In genomic region chr8:123412560-123413170, GRCm38 (mm10) we compare ENCODE assay signal across 8 mouse cellular contexts. TPM values are rescaled to one million over a fixed set of nuclear protein-coding genes. Genes with fewer than 3 reads are reported as not detected.
DNase-seq lines count a peak whose midpoint lies in the region; ATAC-seq and TF ChIP-seq lines count a peak whose summit lies in the region.

No protein-coding gene starts in this region.

- no peak for TF ChIP-seq EP300 in MEL (IDR thresholded peaks at IDR 0.05; ENCODE audit: low read depth in 1 of 2, low read length in 2 of 2)

- TF ChIP-seq CTCF in MEL (IDR thresholded peaks at IDR 0.05 in 2 of 3, conservative IDR thresholded peaks at IDR 0.05 in 1 of 3; ENCODE audit: control insufficient read depth in 1 of 3, insufficient read depth in 1 of 3, low read depth in 2 of 3, low read length in 3 of 3, poor library complexity in 1 of 3, severe bottlenecking in 1 of 3) = no peak

- H3K9me3 ChIP-seq in MEL (replicated peaks; ENCODE audit: insufficient read depth, low read length) = no peaks in the 10 kb centered on the region
- no peaks in the 10 kb centered on the region for H3K9me3 ChIP-seq in embryonic facial prominence, embryonic 12.5 days
- H3K9me3 ChIP-seq in midbrain, embryonic 11.5 days (ENCODE audit: control insufficient read depth, low read length) = no peaks in the 10 kb centered on the region

- H3K4me1 ChIP-seq in MEL (ENCODE audit: control insufficient read depth in 1 of 2, insufficient read depth in 2 of 2, low read length in 2 of 2) = peaks cover 2 to 56% of the 10 kb centered on the region in 2 experiments
- H3K4me1 ChIP-seq in embryonic facial prominence, embryonic 12.5 days = peaks cover 23% of the 10 kb centered on the region
- H3K4me1 ChIP-seq in midbrain, embryonic 11.5 days (ENCODE audit: control insufficient read depth, insufficient read depth, low read length) = peaks cover 31% of the 10 kb centered on the region

- no peak overlapping the region for H3K4me3 ChIP-seq in MEL (ENCODE audit: control insufficient read depth in 1 of 2, insufficient read depth in 1 of 2, low read depth in 2 of 2, low read length in 2 of 2)
- peak overlapping the region; percentile 46 for H3K4me3 ChIP-seq in embryonic facial prominence, embryonic 12.5 days
- peak overlapping the region; percentile 66 for H3K4me3 ChIP-seq in midbrain, embryonic 11.5 days (ENCODE audit: low read depth, low read length)

- H3K79me2 ChIP-seq in MEL (ENCODE audit: control insufficient read depth, insufficient read depth, low read length, poor library complexity) = no peaks in the 10 kb centered on the region

- no peak for TF ChIP-seq POLR2A in MEL (IDR thresholded peaks at IDR 0.05; ENCODE audit: control insufficient read depth in 1 of 2, insufficient read depth in 1 of 2, low read depth in 1 of 2, low read length in 2 of 2, poor library complexity in 1 of 2)

- peak; percentile 72 to 73 for DNase-seq in B cell, adult 2 months
- peak; percentile 84 for DNase-seq in MEL (ENCODE audit: low read depth, low spot score)
- peak; percentile 96 for DNase-seq in midbrain, embryonic 11.5 days (ENCODE audit: low spot score, missing footprints)
- DNase-seq in telencephalon, adult 2 months (ENCODE audit: low read depth, low spot score) = peak; percentile 93
- DNase-seq in lung, postnatal 25 days (ENCODE audit: low spot score) = no peak
- no peak for DNase-seq in gastrocnemius, postnatal 36 days

- WGBS in embryonic facial prominence, embryonic 12.5 days = under 1% methylated on average over 12 of the region's 12 CpGs
- WGBS in midbrain, embryonic 11.5 days = 0% methylated on average over 12 of the region's 12 CpGs

- H3K36me3 ChIP-seq in MEL (ENCODE audit: control insufficient read depth in 1 of 2, insufficient read depth in 2 of 2, low read length in 2 of 2) = peaks cover 0 to 37% of the 10 kb centered on the region in 2 experiments; a peak in 2 of 4 replicates
- no peaks in the 10 kb centered on the region for H3K36me3 ChIP-seq in embryonic facial prominence, embryonic 12.5 days
- no peaks in the 10 kb centered on the region for H3K36me3 ChIP-seq in midbrain, embryonic 11.5 days (ENCODE audit: control insufficient read depth, insufficient read depth, low read length)

- TF ChIP-seq RAD21 in MEL (IDR thresholded peaks at IDR 0.05; ENCODE audit: low read depth, low read length) = no peak

- intact Hi-C loops in gastrocnemius, postnatal 36 days (cut with DNase I) = no loop called here

- no peak overlapping the region for H3K27ac ChIP-seq in MEL (ENCODE audit: control insufficient read depth, low read depth, low read length)
- H3K27ac ChIP-seq in embryonic facial prominence, embryonic 12.5 days = 0 out of 2 replicates have a peak overlapping the region, but pooled peaks have one; percentile 23
- H3K27ac ChIP-seq in midbrain, embryonic 11.5 days (ENCODE audit: low read depth, low read length) = peak overlapping the region; percentile 89

- no peaks in the 10 kb centered on the region for H3K27me3 ChIP-seq in MEL (ENCODE audit: control insufficient read depth in 1 of 2, insufficient read depth in 2 of 2, low read length in 2 of 2)
- peaks cover 60% of the 10 kb centered on the region for H3K27me3 ChIP-seq in embryonic facial prominence, embryonic 12.5 days
- peaks cover 5% of the 10 kb centered on the region for H3K27me3 ChIP-seq in midbrain, embryonic 11.5 days (ENCODE audit: control insufficient read depth, insufficient read depth, low read length)

- H3K4me2 ChIP-seq in embryonic facial prominence, embryonic 12.5 days (replicated peaks) = peak overlapping the region; percentile 61
- peak overlapping the region; percentile 64 for H3K4me2 ChIP-seq in midbrain, embryonic 11.5 days

- no peak for ATAC-seq in embryonic facial prominence, embryonic 12.5 days (ENCODE audit: insufficient number of reproducible peaks, insufficient read depth, low FRiP score, low TSS enrichment)
- peak; percentile 38 for ATAC-seq in inflammation-experienced regulatory T-cells, adult 6 months
- peak; percentile 55 for ATAC-seq in midbrain, embryonic 11.5 days (ENCODE audit: low FRiP score)

- no peak overlapping the region for H3K9ac ChIP-seq in MEL (ENCODE audit: control insufficient read depth, low read depth, low read length, poor library complexity, severe bottlenecking)
- H3K9ac ChIP-seq in embryonic facial prominence, embryonic 12.5 days = no peak overlapping the region
- peak overlapping the region; percentile 89 for H3K9ac ChIP-seq in midbrain, embryonic 11.5 days (ENCODE audit: low read length)

TF ChIP-seq in MEL, 35 proteins besides CTCF, POLR2A, EP300 and RAD21 (continues in another document):
- no peak for TF ChIP-seq MAFK (IDR thresholded peaks at IDR 0.05; ENCODE audit: borderline replicate concordance, low read depth, low read length)
- peak; percentile 57; the same call in 1 of the 2 replicates for TF ChIP-seq BHLHE40 (IDR thresholded peaks at IDR 0.05; ENCODE audit: borderline replicate concordance, low read depth, low read length)
- peak; percentile 61 to 75 for TF ChIP-seq USF2 (IDR thresholded peaks at IDR 0.05; ENCODE audit: borderline replicate concordance in 1 of 2, insufficient read depth in 1 of 2, low read depth in 1 of 2, low read length in 2 of 2)
- no peak for TF ChIP-seq ZC3H11A (IDR thresholded peaks at IDR 0.05; ENCODE audit: low read depth, low read length)
- no peak for TF ChIP-seq POLR2AphosphoS5 (IDR thresholded peaks at IDR 0.05; ENCODE audit: borderline replicate concordance, low read depth, low read length)
- TF ChIP-seq TAL1 (IDR thresholded peaks at IDR 0.05; ENCODE audit: low read length) = no peak
- no peak for TF ChIP-seq JUND (IDR thresholded peaks at IDR 0.05; ENCODE audit: low read depth, low read length)
- TF ChIP-seq TBP (IDR thresholded peaks at IDR 0.05; ENCODE audit: low read depth, low read length) = no peak
- TF ChIP-seq MAZ (IDR thresholded peaks at IDR 0.05; ENCODE audit: low read depth, low read length) = no peak
- TF ChIP-seq NELFE (IDR thresholded peaks at IDR 0.05; ENCODE audit: low read depth, low read length) = no peak
- TF ChIP-seq ZKSCAN1 (IDR thresholded peaks at IDR 0.05; ENCODE audit: low read depth, low read length) = no peak
- TF ChIP-seq USF1 (IDR thresholded peaks at IDR 0.05; ENCODE audit: low read depth, low read length) = peak; percentile 95
- TF ChIP-seq MAX (IDR thresholded peaks at IDR 0.05; ENCODE audit: low read length) = peak; percentile 87
- TF ChIP-seq CHD1 (IDR thresholded peaks at IDR 0.05; ENCODE audit: low read depth, low read length) = no peak
- no peak for TF ChIP-seq ELF1 (IDR thresholded peaks at IDR 0.05; ENCODE audit: low read depth, low read length)
- TF ChIP-seq UBTF (IDR thresholded peaks at IDR 0.05; ENCODE audit: borderline replicate concordance, insufficient read depth, low read depth, low read length) = no peak
- TF ChIP-seq ZNF384 (IDR thresholded peaks at IDR 0.05; ENCODE audit: low read depth, low read length) = no peak
- no peak for TF ChIP-seq RCOR1 (IDR thresholded peaks at IDR 0.05; ENCODE audit: low read depth, low read length)
- no peak for TF ChIP-seq SMC3 (IDR thresholded peaks at IDR 0.05; ENCODE audit: low read depth, low read length)
- TF ChIP-seq GATA1 (IDR thresholded peaks at IDR 0.05; ENCODE audit: low read depth, low read length) = no peak
- no peak for TF ChIP-seq E2F4 (IDR thresholded peaks at IDR 0.05; ENCODE audit: borderline replicate concordance, low read depth, low read length)

RNA-seq across cellular contexts. Expression of gene Tubb3, which starts 1.4 kb away (rescaled TPM):
- 0.69 TPM in 2 replicates for total RNA-seq in MEL (2012; rRNA removed)
- 1 to 10 TPM in 1 of 2 experiments, not detected in 1; 1.4 TPM for polyA plus RNA-seq in MEL (2012; ENCODE audit: insufficient read depth in 1 of 2, insufficient read length in 2 of 2, low read depth in 1 of 2, low replicate concordance in 2 of 2, missing spikeins in 1 of 2)
- polyA plus RNA-seq in embryonic facial prominence, embryonic 12.5 days (2016; fragmentation: Nextera tagmentation; extraction: Ambion mirVana) = 147 and 201 TPM in 2 replicates
- polyA plus RNA-seq in inflammation-experienced regulatory T-cells, adult 6 months (2017; shearing (Covaris generic)) = 1 to 10 TPM in 1 of 3 experiments, under 1 TPM in 1, not detected in 1; 0.30 to 2.0 TPM
- 777 and 840 TPM in 2 replicates for polyA plus RNA-seq in midbrain, embryonic 11.5 days (2014; fragmentation: Nextera tagmentation; extraction: Ambion mirVana)
- total RNA-seq in gastrocnemius, postnatal 36 days (2021) = under 1 TPM in 1 of 2 experiments, not detected in 1; 0.20 TPM

RNA-seq across cellular contexts. Expression of gene Mc1r, which starts 5.8 kb away (rescaled TPM):
- total RNA-seq in MEL (2012; rRNA removed) = 0.31 and 0.36 TPM in 2 replicates
- under 1 TPM in 1 of 2 experiments, not detected in 1; 0.45 TPM for polyA plus RNA-seq in MEL (2012; ENCODE audit: insufficient read depth in 1 of 2, insufficient read length in 2 of 2, low read depth in 1 of 2, low replicate concordance in 2 of 2, missing spikeins in 1 of 2)
- 0.15 and 0.17 TPM in 2 replicates for polyA plus RNA-seq in embryonic facial prominence, embryonic 12.5 days (2016; fragmentation: Nextera tagmentation; extraction: Ambion mirVana)
- not detected for polyA plus RNA-seq in inflammation-experienced regulatory T-cells, adult 6 months (2017; shearing (Covaris generic))
- polyA plus RNA-seq in midbrain, embryonic 11.5 days (2014; fragmentation: Nextera tagmentation; extraction: Ambion mirVana) = 0.06 and 0.12 TPM in 2 replicates
- total RNA-seq in gastrocnemius, postnatal 36 days (2021) = not detected

RNA-seq across cellular contexts. Expression of gene Def8, which starts 10.7 kb away (rescaled TPM):
- total RNA-seq in MEL (2012; rRNA removed) = 23.8 and 26.0 TPM in 2 replicates
- polyA plus RNA-seq in MEL (2012; ENCODE audit: insufficient read depth in 1 of 2, insufficient read length in 2 of 2, low read depth in 1 of 2, low replicate concordance in 2 of 2, missing spikeins in 1 of 2) = 10 to 100 TPM in 1 of 2 experiments, not detected in 1; 34.0 TPM
- polyA plus RNA-seq in embryonic facial prominence, embryonic 12.5 days (2016; fragmentation: Nextera tagmentation; extraction: Ambion mirVana) = 42.2 and 42.7 TPM in 2 replicates
- polyA plus RNA-seq in inflammation-experienced regulatory T-cells, adult 6 months (2017; shearing (Covaris generic)) = 1 to 10 TPM; 7.7 to 7.9 (median 7.8) TPM
- polyA plus RNA-seq in midbrain, embryonic 11.5 days (2014; fragmentation: Nextera tagmentation; extraction: Ambion mirVana) = 35.3 and 35.5 TPM in 2 replicates
- total RNA-seq in gastrocnemius, postnatal 36 days (2021) = 10 to 100 TPM; 35.7 to 40.3 TPM

RNA-seq across cellular contexts. Expression of gene Tcf25, which starts 39.1 kb away (rescaled TPM):
- total RNA-seq in MEL (2012; rRNA removed) = 107 TPM in 2 replicates
- 100 to 1,000 TPM in 1 of 2 experiments, not detected in 1; 327 TPM for polyA plus RNA-seq in MEL (2012; ENCODE audit: insufficient read depth in 1 of 2, insufficient read length in 2 of 2, low read depth in 1 of 2, low replicate concordance in 2 of 2, missing spikeins in 1 of 2)
- 172 and 186 TPM in 2 replicates for polyA plus RNA-seq in embryonic facial prominence, embryonic 12.5 days (2016; fragmentation: Nextera tagmentation; extraction: Ambion mirVana)
- polyA plus RNA-seq in inflammation-experienced regulatory T-cells, adult 6 months (2017; shearing (Covaris generic)) = 100 to 1,000 TPM in 1 of 3 experiments, 10 to 100 TPM in 2; 74.2 to 106 (median 94.3) TPM
- polyA plus RNA-seq in midbrain, embryonic 11.5 days (2014; fragmentation: Nextera tagmentation; extraction: Ambion mirVana) = 171 and 181 TPM in 2 replicates
- 100 to 1,000 TPM; 136 to 137 TPM for total RNA-seq in gastrocnemius, postnatal 36 days (2021)

Comparison
In these comparisons a context has a peak if more than half of its experiments do, and no peak if none do; other contexts are left out.
1. DNase-seq: peak in B cell, adult 2 months (2 of 2), MEL (single experiment), midbrain, embryonic 11.5 days (single experiment) and telencephalon, adult 2 months (single experiment); none in lung, postnatal 25 days (single experiment) and gastrocnemius, postnatal 36 days (0 of 2).
2. H3K4me3 ChIP-seq: peak in embryonic facial prominence, embryonic 12.5 days (single experiment) and midbrain, embryonic 11.5 days (single experiment); none in MEL (0 of 2).
3. RNA of gene Tubb3, which starts 1.4 kb away (polyA plus RNA-seq): 777 to 840 TPM in midbrain, embryonic 11.5 days and 147 to 201 TPM in embryonic facial prominence, embryonic 12.5 days; 1.4 TPM in MEL and 0.30 to 2.0 TPM in inflammation-experienced regulatory T-cells, adult 6 months; every median in the first group is over 10 times any median in the second.